Mouse (Mus musculus): ENCODE measurements around the gene Spsb1. TPM values are rescaled to one million over a fixed set of nuclear protein-coding genes. Genes with fewer than 3 reads are reported as not detected.

Spsb1 gene
- polyA plus RNA-seq, 1 experiment: 28.5 TPM

GRCm38 (mm10) chr4:149983921-149984645, 29.2 kb upstream of the Spsb1 start:
- no peak for DNase-seq (ENCODE audit: low read depth)

GRCm38 (mm10) chr4:149982154-149982553, 27.3 kb upstream of the Spsb1 start:
- no peak for DNase-seq (ENCODE audit: low read depth)

- DNase-seq (ENCODE audit: low read depth): no peak
Observed at GRCm38 (mm10) chr4:149979819-149980308, 25.0 kb upstream of the Spsb1 start.

GRCm38 (mm10) chr4:149978820-149979219, 24.0 kb upstream of the Spsb1 start:
- DNase-seq (ENCODE audit: low read depth): no peak

GRCm38 (mm10) chr4:149977801-149978544, 23.1 kb upstream of the Spsb1 start:
- no peak for DNase-seq (ENCODE audit: low read depth)

GRCm38 (mm10) chr4:149977181-149977580, 22.3 kb upstream of the Spsb1 start:
- DNase-seq (ENCODE audit: low read depth): no peak

GRCm38 (mm10) chr4:149975730-149976254, 20.9 kb upstream of the Spsb1 start:
- no peak for DNase-seq (ENCODE audit: low read depth)

- DNase-seq (ENCODE audit: low read depth): no peak
Observed at GRCm38 (mm10) chr4:149975291-149975690, 20.4 kb upstream of the Spsb1 start.

- DNase-seq (ENCODE audit: low read depth): no peak
Observed at GRCm38 (mm10) chr4:149971393-149971792, 16.6 kb upstream of the Spsb1 start.

GRCm38 (mm10) chr4:149968526-149968925, 13.7 kb upstream of the Spsb1 start:
- DNase-seq (ENCODE audit: low read depth): no peak

- no peak for DNase-seq (ENCODE audit: low read depth)
Observed at GRCm38 (mm10) chr4:149966963-149967362, 12.1 kb upstream of the Spsb1 start.

GRCm38 (mm10) chr4:149966252-149966651, 11.4 kb upstream of the Spsb1 start:
- DNase-seq (ENCODE audit: low read depth): no peak

- DNase-seq (ENCODE audit: low read depth): no peak
Observed at GRCm38 (mm10) chr4:149965672-149966071, 10.8 kb upstream of the Spsb1 start.

GRCm38 (mm10) chr4:149965242-149965641, 10.4 kb upstream of the Spsb1 start:
- no peak for DNase-seq (ENCODE audit: low read depth)

GRCm38 (mm10) chr4:149964770-149965169, 9.9 kb upstream of the Spsb1 start:
- DNase-seq (ENCODE audit: low read depth): no peak

- DNase-seq (ENCODE audit: low read depth): no peak
Observed at GRCm38 (mm10) chr4:149964285-149964684, 9.4 kb upstream of the Spsb1 start.

GRCm38 (mm10) chr4:149960391-149960790, 5.5 kb upstream of the Spsb1 start:
- no peak for DNase-seq (ENCODE audit: low read depth)

- DNase-seq (ENCODE audit: low read depth): no peak
Observed at GRCm38 (mm10) chr4:149959816-149960215, 5.0 kb upstream of the Spsb1 start.

- DNase-seq (ENCODE audit: low read depth): no peak
Observed at GRCm38 (mm10) chr4:149958566-149958965, 3.7 kb upstream of the Spsb1 start.

GRCm38 (mm10) chr4:149956048-149956447, 1.2 kb upstream of the Spsb1 start:
- no peak for DNase-seq (ENCODE audit: low read depth)

- DNase-seq (ENCODE audit: low read depth): no peak
Observed at GRCm38 (mm10) chr4:149955631-149956030, 788 bp upstream of the Spsb1 start.

- no peak for DNase-seq (ENCODE audit: low read depth)
Observed at GRCm38 (mm10) chr4:149953621-149954481, 992 bp downstream of the Spsb1 start.

All from gonadal fat pad, adult 2 months (tissue).